Mouse (Mus musculus) neural tube, embryonic 14.5 days (tissue): ENCODE results near the gene Tmem19. TPM values are rescaled to one million over a fixed set of nuclear protein-coding genes. Genes with fewer than 3 reads are reported as not detected.

Experiments used
- ATAC-seq: fragments of 200-750 bp; cut with Nextera tagmentation; 2 replicates; pipeline ENCODE4 v1.8.0; 2017; ENCODE audit warnings: low read depth, mild to moderate bottlenecking, moderate TSS enrichment, moderate library complexity
- H3K27ac ChIP-seq: fragments of 300-500 bp; sonication (generic); 2 replicates; pipeline ENCODE4 v1.5.1; 2014; ENCODE audit warnings: low read depth, mild to moderate bottlenecking, control low read depth, low read length, moderate library complexity, mixed read lengths
- H3K27me3 ChIP-seq: fragments of 300-500 bp; sonication (generic); 2 replicates; pipeline ENCODE4 v1.6.1; 2014; ENCODE audit warnings: low read length; ENCODE audit not compliant: control insufficient read depth, insufficient read depth
- H3K36me3 ChIP-seq: fragments of 300-500 bp; sonication (generic); 2 replicates; pipeline ENCODE4 v1.6.1; 2014; ENCODE audit warnings: low read length, mixed read lengths; ENCODE audit not compliant: control insufficient read depth, insufficient read depth
- H3K4me1 ChIP-seq: fragments of 300-500 bp; sonication (generic); 2 replicates; pipeline ENCODE4 v1.6.1; 2014; ENCODE audit warnings: low read length; ENCODE audit not compliant: control insufficient read depth, insufficient read depth
- H3K4me2 ChIP-seq: fragments of 300-500 bp; sonication (generic); 2 replicates; pipeline ENCODE4 v1.6.1; 2014; ENCODE audit warnings: mild to moderate bottlenecking, low read depth, low read length, control low read depth
- H3K4me3 ChIP-seq: fragments of 300-500 bp; sonication (generic); 2 replicates; pipeline ENCODE4 v1.5.1; 2014; ENCODE audit warnings: low read depth, low read length, control low read depth, mixed read lengths
- H3K9ac ChIP-seq: fragments of 300-500 bp; sonication (generic); replicated peaks from 2 replicates; pipeline ENCODE4 v1.6.1; 2014; ENCODE audit warnings: low read depth, mild to moderate bottlenecking, control low read depth, low read length, mixed read lengths
- H3K9me3 ChIP-seq: fragments of 300-500 bp; sonication (generic); 2 replicates; pipeline ENCODE4 v1.6.1; 2016; ENCODE audit warnings: low read length; ENCODE audit not compliant: control insufficient read depth
- WGBS: fragments of 180-500 bp; shearing (Covaris S2); extraction: QIAGEN DNeasy Blood & Tissue Kit; methylation state at CpG from one replicate; pipeline ENCODE4 v1.1.7; 2014; 5-methylcytosine and 5-hydroxymethylcytosine counted together
- polyA plus RNA-seq: library from polyadenylated mRNA; unstranded; fragments of >200 nt; fragmentation: Nextera tagmentation; extraction: Ambion mirVana; gene quantifications from 2 replicates; pipeline ENCODE4 v1.2.1, GENCODE M21; 2014

Gene Tmem19
- polyA plus RNA-seq = 39.3 and 42.1 TPM in 2 replicates

DNA sequence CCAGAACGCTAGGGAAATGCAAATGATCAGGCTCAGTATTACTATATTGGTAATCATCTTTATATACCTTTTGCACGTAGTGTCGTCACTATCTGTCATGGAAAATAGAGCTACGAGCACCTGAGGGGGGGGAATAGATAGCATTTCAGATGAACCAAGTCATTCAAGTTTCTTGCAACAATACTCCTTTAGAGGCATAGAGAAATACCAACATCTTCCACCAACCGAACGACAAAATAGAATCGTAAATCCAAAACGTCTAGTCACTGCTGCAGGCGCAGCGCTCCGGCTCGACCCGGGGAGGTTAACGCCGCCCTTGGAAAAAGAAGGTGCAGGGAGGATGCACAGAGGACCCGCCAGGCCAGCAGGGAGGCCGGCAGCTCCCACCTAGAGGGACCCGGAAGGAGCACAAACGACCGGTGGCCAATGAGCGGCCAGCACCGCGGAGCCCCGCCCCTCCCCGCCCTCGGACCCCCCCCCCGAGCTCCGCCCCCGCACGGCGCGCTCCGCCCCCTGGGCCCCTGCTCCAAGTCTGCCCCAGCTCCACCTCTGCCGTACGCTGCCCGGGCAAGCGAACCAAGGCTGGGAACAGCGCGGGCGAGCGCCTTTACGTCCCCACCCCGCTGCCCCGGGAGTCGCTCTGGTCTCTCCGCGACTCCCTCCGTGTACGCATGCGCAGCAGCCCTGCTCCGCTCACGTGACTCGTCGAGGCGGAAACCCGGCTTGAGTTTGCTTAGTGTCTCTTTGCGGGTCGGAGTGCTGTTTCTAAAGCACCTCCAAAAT lies at the start of gene Tmem19:
Gene Tmem19, minus strand, starts transcription at position 662 of the 783 bp plus-strand sequence.
- Histone ChIP-seq H3K9me3 (no peaks in the 10 kb centered on the region), H3K36me3 (no peaks in the 10 kb centered on the region), H3K9ac (peak within 1 kb of the TSS; percentile 44), H3K27me3 (no peaks in the 10 kb centered on the region), H3K27ac (peak within 1 kb of the TSS; percentile 90), H3K4me2 (peak within 1 kb of the TSS; percentile 67), H3K4me1 (peaks cover 13% of the 10 kb centered on the region), H3K4me3 (peak within 1 kb of the TSS; percentile 51)
- under 1% methylated on average over 49 of the region's 58 CpGs for WGBS
- peak; percentile 99 for ATAC-seq

DNA sequence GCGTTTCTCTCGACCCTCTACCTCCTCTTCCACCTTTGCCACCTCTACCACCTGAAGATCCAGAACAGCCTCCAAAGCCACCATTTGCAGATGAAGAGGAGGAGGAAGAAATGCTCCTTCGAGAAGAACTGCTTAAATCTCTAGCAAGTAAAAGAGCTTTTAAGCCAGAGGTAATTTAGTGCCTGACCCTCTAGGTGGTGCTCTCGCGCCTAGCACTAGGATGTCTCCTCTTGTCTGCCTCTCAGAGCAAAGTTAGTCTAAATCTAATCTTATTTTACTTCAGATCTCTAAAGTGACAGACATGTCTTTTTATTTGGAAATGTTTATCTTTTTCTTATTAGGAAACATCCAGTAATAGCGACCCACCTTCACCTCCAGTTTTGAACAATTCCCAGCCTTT lies 44.1 kb upstream of the Tmem19 start:
- WGBS = 74% methylated on average over 6 of the region's 6 CpGs
- H3K27ac ChIP-seq = no peak overlapping the region
- H3K27me3 ChIP-seq = no peaks in the 10 kb centered on the region
- no peaks in the 10 kb centered on the region for H3K4me1 ChIP-seq
- H3K36me3 ChIP-seq = peaks cover 53% of the 10 kb centered on the region
- H3K9me3 ChIP-seq = no peaks in the 10 kb centered on the region
- H3K4me3 ChIP-seq = no peak overlapping the region
- no peak for ATAC-seq
- no peak overlapping the region for H3K4me2 ChIP-seq
- no peak overlapping the region for H3K9ac ChIP-seq

DNA sequence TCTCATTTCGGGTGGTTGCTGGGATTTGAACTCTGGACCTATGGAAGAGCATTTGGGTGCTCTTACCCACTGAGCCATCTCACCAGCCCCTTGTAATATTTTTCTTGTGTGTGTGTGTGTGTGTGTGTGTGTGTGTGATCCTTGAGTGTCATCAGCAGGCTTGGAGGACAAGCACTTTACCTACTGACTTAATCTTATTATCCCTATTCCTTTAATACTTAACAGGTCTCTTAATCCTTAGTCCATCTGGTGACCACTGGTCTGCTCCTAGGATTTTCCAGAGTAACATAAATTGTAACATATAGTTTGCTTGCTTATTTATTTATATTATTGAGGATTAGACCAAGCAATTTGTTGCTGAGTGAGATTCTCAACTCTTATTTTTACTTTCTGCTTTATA lies 29.6 kb upstream of the Tmem19 start:
- Histone ChIP-seq H3K9ac (no peak overlapping the region), H3K36me3 (peaks cover 8% of the 10 kb centered on the region; the same call in 1 of the 2 replicates), H3K27me3 (no peaks in the 10 kb centered on the region), H3K9me3 (no peaks in the 10 kb centered on the region), H3K4me2 (no peak overlapping the region), H3K27ac (no peak overlapping the region), H3K4me3 (no peak overlapping the region), H3K4me1 (peaks cover 17% of the 10 kb centered on the region)
- WGBS = 85% methylated on average over 1 of the region's 1 CpGs
- ATAC-seq = no peak

DNA sequence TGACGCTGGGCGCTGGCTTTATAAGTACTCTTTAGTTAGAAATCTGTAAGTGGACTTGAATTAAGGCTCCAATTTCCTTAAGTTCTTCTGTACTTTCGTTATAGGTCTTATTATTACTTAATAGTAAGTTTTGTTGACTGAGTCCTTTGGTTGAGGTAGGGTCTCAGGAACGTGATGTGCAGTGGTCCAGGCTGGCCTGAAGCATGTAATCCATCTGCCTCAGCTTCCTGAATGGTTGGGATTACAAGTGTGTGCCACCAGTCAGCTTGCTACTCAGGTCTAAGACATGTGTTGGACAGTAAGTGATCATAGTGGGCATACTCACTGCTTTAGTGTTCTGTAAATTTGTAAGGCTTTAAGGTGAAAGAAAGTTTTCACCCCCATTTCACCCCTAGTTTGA lies 28.8 kb upstream of the Tmem19 start:
- ATAC-seq = no peak
- no peak overlapping the region for H3K4me2 ChIP-seq
- 92% methylated on average over 4 of the region's 4 CpGs for WGBS
- H3K36me3 ChIP-seq = peaks cover 8% of the 10 kb centered on the region; the same call in 1 of the 2 replicates
- H3K4me1 ChIP-seq = peaks cover 25% of the 10 kb centered on the region
- H3K4me3 ChIP-seq = no peak overlapping the region
- no peak overlapping the region for H3K9ac ChIP-seq
- H3K27me3 ChIP-seq = no peaks in the 10 kb centered on the region
- H3K27ac ChIP-seq = no peak overlapping the region
- H3K9me3 ChIP-seq = no peaks in the 10 kb centered on the region

DNA sequence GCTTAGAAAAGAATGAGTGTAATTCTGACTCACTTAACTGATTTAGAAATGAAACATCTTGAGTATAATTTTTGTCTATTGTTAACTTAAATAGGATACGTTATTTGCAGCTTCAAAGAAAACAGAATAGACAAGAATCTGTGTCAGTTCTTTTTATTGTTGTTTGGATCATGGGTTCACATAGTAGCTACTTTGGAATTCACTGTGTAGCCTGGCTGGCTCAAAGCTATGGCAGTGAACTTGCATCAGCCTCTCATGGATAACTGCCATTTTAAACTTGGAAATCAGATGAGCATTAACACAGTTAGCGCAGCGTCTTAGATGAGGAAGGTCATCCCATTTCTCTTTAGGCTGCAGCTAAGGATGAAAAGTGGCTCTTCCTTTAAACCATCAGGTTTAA lies 25.6 kb upstream of the Tmem19 start:
- no peak overlapping the region for H3K27ac ChIP-seq
- WGBS = 84% methylated on average over 3 of the region's 3 CpGs
- no peaks in the 10 kb centered on the region for H3K27me3 ChIP-seq
- H3K4me3 ChIP-seq = no peak overlapping the region
- H3K36me3 ChIP-seq = peaks cover 8% of the 10 kb centered on the region; the same call in 1 of the 2 replicates
- 0 out of 2 replicates have a peak overlapping the region, but pooled peaks have one; percentile 18 for H3K9ac ChIP-seq
- H3K9me3 ChIP-seq = no peaks in the 10 kb centered on the region
- peaks cover 30% of the 10 kb centered on the region for H3K4me1 ChIP-seq
- ATAC-seq = no peak
- H3K4me2 ChIP-seq = peak overlapping the region; percentile 26

DNA sequence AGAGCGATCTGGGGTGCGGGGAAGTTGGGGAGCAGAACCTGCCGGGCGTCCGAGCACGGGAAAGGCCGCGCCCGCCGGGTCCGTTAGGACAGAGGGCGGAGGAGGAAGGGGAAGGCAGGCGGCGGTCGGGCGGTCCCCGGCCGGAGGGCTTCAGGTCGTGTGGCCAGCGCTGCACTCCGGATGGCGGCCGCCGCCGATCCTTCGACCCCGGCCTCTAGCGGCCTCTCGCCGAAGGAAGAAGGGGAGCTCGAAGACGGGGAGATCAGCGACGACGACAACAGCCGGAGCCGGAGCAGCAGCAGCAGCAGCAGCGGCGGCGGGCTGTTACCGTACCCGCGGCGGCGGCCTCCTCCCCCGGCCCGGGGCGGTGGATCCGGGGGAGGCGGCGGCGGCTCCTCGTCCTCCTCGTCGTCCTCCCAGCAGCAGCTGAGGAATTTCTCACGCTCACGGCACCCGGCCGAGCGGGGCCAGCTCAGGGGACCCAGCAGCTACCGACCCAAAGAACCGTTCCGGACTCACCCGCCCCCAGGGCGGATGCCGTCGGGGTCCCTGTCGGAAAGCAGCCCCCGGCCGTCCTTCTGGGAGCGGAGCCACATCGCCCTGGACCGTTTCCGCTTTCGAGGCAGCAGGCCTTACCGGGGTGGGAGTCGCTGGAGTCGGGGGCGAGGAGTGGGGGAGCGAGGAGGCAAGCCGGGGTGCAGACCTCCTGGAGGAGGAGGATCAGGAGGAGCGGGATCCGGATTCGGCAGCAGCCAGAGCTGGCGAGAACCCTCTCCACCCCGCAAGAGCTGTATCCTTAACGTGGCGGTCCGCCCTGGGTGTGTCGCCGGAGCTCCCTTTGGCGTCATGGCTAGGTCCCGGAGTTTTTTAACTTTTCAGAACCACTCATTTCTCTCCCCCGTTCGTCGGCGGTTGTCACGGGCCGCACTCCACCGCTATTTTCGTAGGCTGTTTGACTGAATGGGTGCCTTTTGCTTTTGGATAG lies 23.0 kb upstream of the Tmem19 start:
- Histone ChIP-seq H3K4me2 (peak overlapping the region; percentile 74), H3K4me1 (peaks cover 38% of the 10 kb centered on the region), H3K9ac (peak overlapping the region; percentile 90), H3K36me3 (no peaks in the 10 kb centered on the region; the same call in 1 of the 2 replicates), H3K27ac (peak overlapping the region; percentile 92), H3K27me3 (no peaks in the 10 kb centered on the region), H3K4me3 (peak overlapping the region; percentile 97), H3K9me3 (no peaks in the 10 kb centered on the region)
- WGBS = under 1% methylated on average over 80 of the region's 101 CpGs
- no peak; the same call in 1 of the 2 replicates for ATAC-seq

DNA sequence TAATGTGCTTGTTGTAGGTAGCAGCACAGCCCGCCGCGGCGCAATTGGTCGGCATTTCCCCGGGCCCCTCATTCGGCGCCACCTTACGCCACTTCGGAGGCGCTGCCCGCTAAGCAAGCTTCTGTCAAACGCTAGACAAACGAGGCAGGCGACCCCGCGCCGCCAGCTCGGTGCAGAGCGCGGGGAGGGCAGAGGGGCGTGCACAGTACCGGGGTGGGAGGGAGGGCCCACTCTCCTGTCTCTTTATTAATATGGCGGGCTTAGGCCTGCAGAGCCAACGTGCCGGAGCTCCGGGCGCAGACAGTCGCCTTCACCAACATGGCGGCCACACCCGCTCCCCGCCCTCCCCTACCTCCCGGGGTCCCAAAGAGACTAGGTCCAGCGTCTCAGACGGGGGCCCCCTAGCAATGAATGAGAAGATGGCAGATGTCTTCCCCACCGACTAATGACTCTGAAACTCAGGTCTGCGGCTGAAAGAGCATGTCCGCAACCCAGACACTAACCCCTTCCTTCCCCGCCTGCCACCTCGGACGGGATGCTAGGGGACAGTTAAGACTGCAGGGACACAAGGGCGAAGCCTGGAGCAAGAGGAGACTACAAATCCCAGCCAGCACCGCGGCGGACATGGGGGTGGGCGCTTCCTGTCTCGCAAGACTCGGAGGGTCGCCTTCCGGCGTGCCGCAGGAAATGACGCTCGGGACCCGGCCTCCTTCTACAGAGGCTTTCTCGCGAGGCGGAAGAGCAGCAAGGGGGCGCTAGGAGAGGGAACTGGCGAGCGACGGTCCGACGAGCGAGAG lies 22.1 kb upstream of the Tmem19 start, which contains the start of the genes Thap2 and Zfc3h1:
Gene Thap2, minus strand, starts transcription at position 223 of the 797 bp plus-strand sequence.
Gene Zfc3h1, plus strand, starts transcription at position 739 of the 797 bp plus-strand sequence.
- peak; percentile 98 for ATAC-seq
- Histone ChIP-seq H3K9ac (peak within 1 kb of the TSS; percentile 90), H3K27me3 (no peaks in the 10 kb centered on the region), H3K9me3 (no peaks in the 10 kb centered on the region), H3K36me3 (no peaks in the 10 kb centered on the region; the same call in 1 of the 2 replicates), H3K4me1 (peaks cover 38% of the 10 kb centered on the region), H3K4me3 (peak within 1 kb of the TSS; percentile 97), H3K4me2 (peak within 1 kb of the TSS; percentile 74), H3K27ac (peak within 1 kb of the TSS; percentile 98)
- under 1% methylated on average over 65 of the region's 65 CpGs for WGBS

DNA sequence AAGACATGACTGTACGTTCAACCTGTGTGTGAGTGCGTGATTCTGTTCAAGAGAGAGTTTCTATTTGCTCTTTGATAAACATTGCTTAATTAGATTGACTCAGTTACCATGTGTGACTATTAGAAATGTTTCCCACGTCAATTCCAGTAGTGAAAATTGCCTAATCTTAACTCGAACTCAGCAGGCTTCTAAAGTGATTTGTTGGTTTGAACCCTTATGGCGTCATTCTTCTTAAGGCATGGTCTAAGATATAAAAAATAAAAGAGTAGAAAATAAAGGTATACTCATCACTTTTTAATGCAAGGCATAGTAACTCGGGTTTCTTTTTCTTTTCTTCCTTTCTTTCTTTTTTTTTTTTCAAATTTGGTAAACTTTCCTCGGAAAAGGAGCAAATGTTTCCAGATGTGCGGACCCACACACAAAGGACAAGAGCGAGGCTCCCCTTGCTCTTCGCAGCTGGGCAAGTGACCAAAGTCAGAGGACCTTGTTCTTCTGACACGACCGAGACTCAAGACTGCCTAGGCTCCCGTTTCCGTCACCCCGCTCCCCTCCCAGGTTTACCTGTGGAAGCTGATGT lies 21.4 kb upstream of the Tmem19 start:
- under 1% methylated on average over 15 of the region's 15 CpGs for WGBS
- H3K9ac ChIP-seq = peak overlapping the region; percentile 90
- H3K4me2 ChIP-seq = peak overlapping the region; percentile 67
- no peaks in the 10 kb centered on the region for H3K9me3 ChIP-seq
- no peak for ATAC-seq
- H3K27me3 ChIP-seq = no peaks in the 10 kb centered on the region
- H3K27ac ChIP-seq = peak overlapping the region; percentile 98
- H3K36me3 ChIP-seq = no peaks in the 10 kb centered on the region
- peaks cover 38% of the 10 kb centered on the region for H3K4me1 ChIP-seq
- H3K4me3 ChIP-seq = peak overlapping the region; percentile 97
